Mouse (Mus musculus): ENCODE data around the gene Maz.

DNA sequence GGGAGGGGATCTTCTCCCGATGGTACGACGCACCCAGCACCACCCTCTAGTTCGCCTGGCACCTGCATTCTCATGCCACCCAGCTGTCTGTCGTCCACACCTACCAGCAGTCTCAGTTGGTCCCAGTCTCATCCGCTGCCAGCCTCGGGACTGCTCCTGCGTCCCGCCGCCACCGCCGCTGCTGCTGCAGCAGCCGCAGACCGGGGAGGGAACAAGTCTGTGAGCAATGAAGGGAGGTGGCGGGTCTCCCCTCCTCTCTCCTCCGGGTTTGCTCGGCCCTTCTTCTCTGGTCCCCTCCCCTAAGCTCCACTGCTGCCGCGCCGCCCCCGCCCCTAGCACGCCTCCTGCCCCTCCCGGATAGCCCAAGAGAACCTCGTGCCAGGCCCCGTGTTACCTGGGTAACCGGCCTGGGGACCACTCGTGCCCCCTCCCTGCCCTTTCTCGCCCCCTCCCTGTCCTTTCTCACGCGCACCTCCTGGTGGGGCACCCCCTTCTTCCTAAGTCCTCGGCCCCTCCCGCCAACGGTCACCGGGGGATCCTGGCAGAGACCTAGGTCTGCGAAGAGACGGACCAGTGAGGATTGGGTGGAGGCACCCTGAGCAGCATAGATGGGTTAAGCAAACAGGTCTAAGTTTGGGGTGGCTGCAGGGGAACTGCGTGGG is 5.8 kb downstream of the Maz start, which contains the start of the genes Gm42742 and Prrt2:
- TF ChIP-seq CTCF (conservative IDR thresholded peaks at IDR 0.05; ENCODE audit: low read length) (no peak), NANOG (IDR thresholded peaks at IDR 0.05; ENCODE audit: borderline replicate concordance, low read length) (no peak), POU5F1 (IDR thresholded peaks at IDR 0.05; ENCODE audit: borderline replicate concordance, low read length) (no peak)

Data from E14TG2a.4 (cell line).